10 mouse cellular contexts compared by ENCODE assay signal in the genomic region with DNA sequence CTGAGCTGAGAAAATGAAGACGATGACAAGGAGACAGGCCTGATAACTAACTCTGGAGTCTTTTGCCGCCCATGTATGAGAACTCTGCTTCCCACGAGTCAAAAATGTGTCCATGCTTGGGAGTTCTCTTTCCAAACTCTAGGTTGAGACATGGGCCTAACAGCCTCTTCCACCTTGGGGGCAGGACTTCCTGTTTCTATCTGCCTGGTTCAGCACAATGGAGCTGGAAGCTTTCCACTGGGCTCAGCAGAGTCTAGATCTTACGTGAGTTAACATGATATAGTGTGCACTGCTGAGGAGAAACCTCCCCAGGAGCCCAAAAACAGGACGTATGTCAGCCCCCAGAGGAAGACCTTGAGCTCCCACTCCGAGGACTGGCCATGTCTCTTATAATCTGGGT. TPM values are rescaled to one million over a fixed set of nuclear protein-coding genes. Genes with fewer than 3 reads are reported as not detected.
DNase-seq lines count a peak whose midpoint lies in the region; ATAC-seq and TF ChIP-seq lines count a peak whose summit lies in the region.
"Had no signal": no experiment of that assay in that cellular context is flagged by ENCODE, and none has a peak within 500 bp of the region (broad histone marks: within the 10 kb centered on the region; RNA-seq: fewer than 3 reads in every experiment).

No protein-coding gene starts in this region.

- no peak for ATAC-seq in forebrain, embryonic 12.5 days (ENCODE audit: low FRiP score)
- no peak for ATAC-seq in intestine, embryonic 16.5 days

- 73% methylated on average over 6 of the region's 6 CpGs for WGBS in forebrain, embryonic 10.5 days
- 76% methylated on average over 6 of the region's 6 CpGs for WGBS in forebrain, embryonic 12.5 days
- 71% methylated on average over 6 of the region's 6 CpGs for WGBS in intestine, embryonic 16.5 days
- 48% methylated on average over 6 of the region's 6 CpGs for WGBS in cerebellum, adult 2 months

- H3K27ac ChIP-seq in forebrain, embryonic 10.5 days = peak overlapping the region; percentile 54; the same call in 1 of the 2 replicates
- no peak overlapping the region for H3K27ac ChIP-seq in forebrain, embryonic 12.5 days
- H3K27ac ChIP-seq in intestine, embryonic 16.5 days (ENCODE audit: low read length) = no peak overlapping the region
- H3K27ac ChIP-seq in cerebellum, adult 2 months (ENCODE audit: insufficient read depth, low read length) = no peak overlapping the region
- H3K27ac ChIP-seq: heart, adult 2 months had no signal

- H3K4me3 ChIP-seq in forebrain, embryonic 10.5 days = peak overlapping the region; percentile 66; the same call in 1 of the 2 replicates
- no peak overlapping the region for H3K4me3 ChIP-seq in forebrain, embryonic 12.5 days (replicated peaks)
- no peak overlapping the region for H3K4me3 ChIP-seq in intestine, embryonic 16.5 days (ENCODE audit: low read length)
- no peak overlapping the region for H3K4me3 ChIP-seq in cerebellum, adult 2 months (replicated peaks; ENCODE audit: insufficient read depth, low read depth, low read length)
- H3K4me3 ChIP-seq: heart, adult 2 months had no signal

- H3K9me3 ChIP-seq in forebrain, embryonic 10.5 days = no peaks in the 10 kb centered on the region
- H3K9me3 ChIP-seq in forebrain, embryonic 12.5 days = no peaks in the 10 kb centered on the region
- H3K9me3 ChIP-seq in intestine, embryonic 16.5 days (ENCODE audit: control insufficient read depth, low read length) = no peaks in the 10 kb centered on the region

- no peak overlapping the region for H3K9ac ChIP-seq in forebrain, embryonic 12.5 days
- H3K9ac ChIP-seq in intestine, embryonic 16.5 days (ENCODE audit: low read depth, low read length) = peak overlapping the region; percentile 24; the same call in 1 of the 2 replicates

- peaks cover 68% of the 10 kb centered on the region for H3K4me1 ChIP-seq in forebrain, embryonic 10.5 days
- H3K4me1 ChIP-seq in forebrain, embryonic 12.5 days = peaks cover 55% of the 10 kb centered on the region
- peaks cover 49% of the 10 kb centered on the region for H3K4me1 ChIP-seq in intestine, embryonic 16.5 days (ENCODE audit: control insufficient read depth, insufficient read depth, low read length)
- peaks cover 11% of the 10 kb centered on the region for H3K4me1 ChIP-seq in cerebellum, adult 2 months (ENCODE audit: control insufficient read depth, insufficient read depth, low read length)

- no peak overlapping the region for H3K4me2 ChIP-seq in forebrain, embryonic 12.5 days
- no peak overlapping the region for H3K4me2 ChIP-seq in intestine, embryonic 16.5 days (ENCODE audit: low read depth, low read length)

- DNase-seq in forebrain, embryonic 10.5 days (ENCODE audit: extremely low spot score, low spot score) = no peak
- DNase-seq in lung, postnatal 36 days = peak; percentile 39
- DNase-seq in lung, postnatal 4 days = no peak
- DNase-seq in retina, embryonic 14.5 days (ENCODE audit: low spot score) = no peak
- no peak for DNase-seq in spleen, postnatal 4 days (ENCODE audit: low spot score in 2 of 2)
- DNase-seq in cerebellum, adult 2 months = no peak
- DNase-seq: cerebellum, adult 8-10 months; heart, adult 2 months had no signal

- H3K27me3 ChIP-seq in forebrain, embryonic 10.5 days (ENCODE audit: poor library complexity, severe bottlenecking) = peaks cover 53% of the 10 kb centered on the region
- peaks cover 30% of the 10 kb centered on the region for H3K27me3 ChIP-seq in forebrain, embryonic 12.5 days
- H3K27me3 ChIP-seq in intestine, embryonic 16.5 days (replicated peaks; ENCODE audit: control insufficient read depth, insufficient read depth, low read length) = peaks cover 8% of the 10 kb centered on the region; the same call in 1 of the 2 replicates
- H3K27me3 ChIP-seq in cerebellum, adult 2 months (ENCODE audit: control insufficient read depth, insufficient read depth, low read length) = no peaks in the 10 kb centered on the region

- peaks cover 31% of the 10 kb centered on the region for H3K36me3 ChIP-seq in forebrain, embryonic 10.5 days (replicated peaks)
- H3K36me3 ChIP-seq in forebrain, embryonic 12.5 days (replicated peaks) = peaks cover 29% of the 10 kb centered on the region
- peaks cover 17% of the 10 kb centered on the region for H3K36me3 ChIP-seq in intestine, embryonic 16.5 days (ENCODE audit: control insufficient read depth, insufficient read depth, low read length)

- TF ChIP-seq CTCF in cerebellum, adult 2 months (IDR thresholded peaks at IDR 0.05; ENCODE audit: borderline replicate concordance, insufficient read depth, low read depth, low read length) = no peak

- no peak for TF ChIP-seq POLR2A in cerebellum, adult 2 months (IDR thresholded peaks at IDR 0.05; ENCODE audit: borderline replicate concordance, insufficient read depth, low read length)

RNA-seq across cellular contexts. Expression of gene Lag3, which starts 1.7 kb away (rescaled TPM):
- 0.76 and 0.88 TPM in 2 replicates for polyA plus RNA-seq in forebrain, embryonic 10.5 days (2016; fragmentation: Nextera tagmentation; extraction: Ambion mirVana)
- polyA plus RNA-seq in forebrain, embryonic 12.5 days (2016; fragmentation: Nextera tagmentation; extraction: Ambion mirVana) = 2.0 and 3.0 TPM in 2 replicates
- 1.9 TPM in 2 replicates for polyA plus RNA-seq in intestine, embryonic 16.5 days (2015; fragmentation: Nextera tagmentation; extraction: Ambion mirVana)
- polyA plus RNA-seq in cerebellum, adult 2 months (2012; rRNA removed) = 1.5 TPM in 2 replicates

RNA-seq across cellular contexts. Expression of gene Ptms, which starts 6.7 kb away (rescaled TPM):
- polyA plus RNA-seq in forebrain, embryonic 10.5 days (2016; fragmentation: Nextera tagmentation; extraction: Ambion mirVana) = 218 and 224 TPM in 2 replicates
- polyA plus RNA-seq in forebrain, embryonic 12.5 days (2016; fragmentation: Nextera tagmentation; extraction: Ambion mirVana) = 516 and 526 TPM in 2 replicates
- polyA plus RNA-seq in intestine, embryonic 16.5 days (2015; fragmentation: Nextera tagmentation; extraction: Ambion mirVana) = 87.8 and 173 TPM in 2 replicates
- polyA plus RNA-seq in cerebellum, adult 2 months (2012; rRNA removed) = 958 and 983 TPM in 2 replicates

RNA-seq across cellular contexts. Expression of gene Mlf2, which starts 18.0 kb away (rescaled TPM):
- 388 and 398 TPM in 2 replicates for polyA plus RNA-seq in forebrain, embryonic 10.5 days (2016; fragmentation: Nextera tagmentation; extraction: Ambion mirVana)
- 445 and 449 TPM in 2 replicates for polyA plus RNA-seq in forebrain, embryonic 12.5 days (2016; fragmentation: Nextera tagmentation; extraction: Ambion mirVana)
- 296 and 299 TPM in 2 replicates for polyA plus RNA-seq in intestine, embryonic 16.5 days (2015; fragmentation: Nextera tagmentation; extraction: Ambion mirVana)
- polyA plus RNA-seq in cerebellum, adult 2 months (2012; rRNA removed) = 669 and 677 TPM in 2 replicates

RNA-seq across cellular contexts. Expression of gene Cd4, which starts 25.2 kb away (rescaled TPM):
- polyA plus RNA-seq in forebrain, embryonic 10.5 days (2016; fragmentation: Nextera tagmentation; extraction: Ambion mirVana) = 0.17 TPM in 1 of 2 replicates, not detected in the other
- polyA plus RNA-seq in forebrain, embryonic 12.5 days (2016; fragmentation: Nextera tagmentation; extraction: Ambion mirVana) = 0.12 and 0.14 TPM in 2 replicates
- 0.44 and 0.70 TPM in 2 replicates for polyA plus RNA-seq in intestine, embryonic 16.5 days (2015; fragmentation: Nextera tagmentation; extraction: Ambion mirVana)
- polyA plus RNA-seq in cerebellum, adult 2 months (2012; rRNA removed) = 0.05 and 0.26 TPM in 2 replicates

RNA-seq across cellular contexts. Expression of gene Gpr162, which starts 49.4 kb away (rescaled TPM):
- polyA plus RNA-seq in forebrain, embryonic 10.5 days (2016; fragmentation: Nextera tagmentation; extraction: Ambion mirVana) = 2.1 and 2.5 TPM in 2 replicates
- polyA plus RNA-seq in forebrain, embryonic 12.5 days (2016; fragmentation: Nextera tagmentation; extraction: Ambion mirVana) = 9.9 and 10.2 TPM in 2 replicates
- 0.75 and 0.77 TPM in 2 replicates for polyA plus RNA-seq in intestine, embryonic 16.5 days (2015; fragmentation: Nextera tagmentation; extraction: Ambion mirVana)
- polyA plus RNA-seq in cerebellum, adult 2 months (2012; rRNA removed) = 177 and 183 TPM in 2 replicates
